Mouse (Mus musculus): Measurements from ENCODE around the gene Xpot. TPM values are rescaled to one million over a fixed set of nuclear protein-coding genes. Genes with fewer than 3 reads are reported as not detected.

Gene Xpot
- total and polyA plus RNA-seq, 3 experiments = 132 to 151 (median 140) TPM

- peaks cover 2 to 15% of the 10 kb centered on the region in 2 experiments for H3K36me3 ChIP-seq (replicated peaks in 1 of 2; ENCODE audit: control insufficient read depth in 1 of 2, insufficient read depth in 1 of 2, low read length in 1 of 2)
- no peak for TF ChIP-seq E2F4 (IDR thresholded peaks at IDR 0.05; ENCODE audit: insufficient replicate concordance, low read depth, low read length)
- no peak for TF ChIP-seq UBTF (IDR thresholded peaks at IDR 0.05; ENCODE audit: low read depth, low read length)
- no peak for TF ChIP-seq CTCF (conservative IDR thresholded peaks at IDR 0.05 in 1 of 2, IDR thresholded peaks at IDR 0.05 in 1 of 2; ENCODE audit: low read depth in 2 of 2, low read length in 2 of 2)
- TF ChIP-seq HCFC1 (IDR thresholded peaks at IDR 0.05; ENCODE audit: low read depth, low read length) = no peak
- no peak for TF ChIP-seq TBP (conservative IDR thresholded peaks at IDR 0.05; ENCODE audit: low read depth, low read length)
- TF ChIP-seq PAX5 (IDR thresholded peaks at IDR 0.05; ENCODE audit: low read length) = no peak
- no peak for TF ChIP-seq JUN (IDR thresholded peaks at IDR 0.05; ENCODE audit: insufficient read depth, low read depth, low read length)
- no peak for TF ChIP-seq RCOR1 (conservative IDR thresholded peaks at IDR 0.05; ENCODE audit: low read depth, low read length)
- H3K4me2 ChIP-seq (ENCODE audit: insufficient read depth, low read depth, poor library complexity, severe bottlenecking) = peak overlapping the region; percentile 75
- dilution Hi-C loops (cut with MboI; ENCODE audit: extremely low pct_ligation_motif_present, extremely low pct_unique_long_range_greater_than_20kb, low sequenced_read_pairs) (no loop called here), in situ Hi-C loops (cut with MboI; ENCODE audit: low pct_ligation_motif_present, low pct_unique_long_range_greater_than_20kb, low sequenced_read_pairs) (no loop called here)
- peak overlapping the region; percentile 80 for H3K9ac ChIP-seq (ENCODE audit: insufficient read depth, low read depth)
- no peaks in the 10 kb centered on the region for H3K27me3 ChIP-seq (replicated peaks)
- H3K79me2 ChIP-seq (replicated peaks; ENCODE audit: control insufficient read depth, extremely low read depth, insufficient read depth, poor library complexity, severe bottlenecking) = peaks cover 32% of the 10 kb centered on the region
- peaks cover 15 to 36% of the 10 kb centered on the region in 2 experiments for H3K4me1 ChIP-seq (ENCODE audit: control insufficient read depth in 1 of 2, insufficient read depth in 2 of 2)
- H3K4me3 ChIP-seq (replicated peaks in 1 of 3; ENCODE audit: low read depth in 2 of 3, low read length in 2 of 3, poor library complexity in 1 of 3) = peak overlapping the region; percentile 3 to 85 (median 40)
- no peak for DNase-seq (ENCODE audit: extremely low read depth)
- peak overlapping the region; percentile 4; the same call in 1 of the 2 replicates for H3K27ac ChIP-seq (ENCODE audit: insufficient read depth, low read depth)
- no peaks in the 10 kb centered on the region for H3K9me3 ChIP-seq (replicated peaks; ENCODE audit: low read length)
Measured at GRCm38 (mm10) chr10:121627216-121627852, 1.2 kb upstream of the Xpot start.

- dilution Hi-C loops (cut with MboI; ENCODE audit: extremely low pct_ligation_motif_present, extremely low pct_unique_long_range_greater_than_20kb, low sequenced_read_pairs) = no loop called here
- no peak for TF ChIP-seq SMC3 (IDR thresholded peaks at IDR 0.05; ENCODE audit: low read depth, low read length)
- no peak for TF ChIP-seq UBTF (IDR thresholded peaks at IDR 0.05; ENCODE audit: low read depth, low read length)
- no peak for TF ChIP-seq EP300 (IDR thresholded peaks at IDR 0.05; ENCODE audit: low read length)
- TF ChIP-seq ZNF384 (IDR thresholded peaks at IDR 0.05; ENCODE audit: low read depth, low read length) = peak; percentile 2; the same call in 1 of the 2 replicates
- peak; percentile 72; the same call in 1 of the 2 replicates for TF ChIP-seq MAX (IDR thresholded peaks at IDR 0.05; ENCODE audit: low read length)
- peak; percentile 18; the same call in 1 of the 2 replicates for TF ChIP-seq CHD1 (IDR thresholded peaks at IDR 0.05; ENCODE audit: low read depth, low read length)
- TF ChIP-seq POLR2A (IDR thresholded peaks at IDR 0.05; ENCODE audit: low read depth, low read length) = no peak
- 0 out of 2 replicates have a peak, but pooled peaks have one; percentile 27 for TF ChIP-seq TBP (conservative IDR thresholded peaks at IDR 0.05; ENCODE audit: low read depth, low read length)
- peak; percentile 21 for TF ChIP-seq SIN3A (IDR thresholded peaks at IDR 0.05; ENCODE audit: low read length)
- TF ChIP-seq USF1 (IDR thresholded peaks at IDR 0.05; ENCODE audit: low read depth, low read length) = no peak
- no peak for TF ChIP-seq USF2 (conservative IDR thresholded peaks at IDR 0.05; ENCODE audit: low read depth, low read length)
- TF ChIP-seq POLR2AphosphoS2 (IDR thresholded peaks at IDR 0.05; ENCODE audit: low read depth, low read length) = no peak
- no peak for TF ChIP-seq ETS1 (conservative IDR thresholded peaks at IDR 0.05; ENCODE audit: low read depth, low read length)
- no peak for TF ChIP-seq ELF1 (IDR thresholded peaks at IDR 0.05; ENCODE audit: low read depth, low read length)
- TF ChIP-seq RCOR1 (conservative IDR thresholded peaks at IDR 0.05; ENCODE audit: low read depth, low read length) = no peak
- TF ChIP-seq ZKSCAN1 (IDR thresholded peaks at IDR 0.05; ENCODE audit: borderline replicate concordance, low read depth, low read length) = no peak
- no peak for TF ChIP-seq NRF1 (IDR thresholded peaks at IDR 0.05; ENCODE audit: low read depth, low read length)
- TF ChIP-seq KAT2A (IDR thresholded peaks at IDR 0.05; ENCODE audit: insufficient replicate concordance, low read length) = no peak
- no peak for TF ChIP-seq JUND (conservative IDR thresholded peaks at IDR 0.05; ENCODE audit: low read depth, low read length)
- no peak for TF ChIP-seq TCF12 (IDR thresholded peaks at IDR 0.05; ENCODE audit: low read depth, low read length)
- no peak for TF ChIP-seq MEF2A (IDR thresholded peaks at IDR 0.05; ENCODE audit: borderline replicate concordance, low read depth, low read length)
- no peak for TF ChIP-seq MAFK (IDR thresholded peaks at IDR 0.05; ENCODE audit: insufficient replicate concordance, low read length)
- no peak for TF ChIP-seq ZC3H11A (IDR thresholded peaks at IDR 0.05; ENCODE audit: low read depth, low read length)
- TF ChIP-seq NELFE (IDR thresholded peaks at IDR 0.05; ENCODE audit: low read depth, low read length) = no peak
- no peak; the same call in none of the 2 replicates for TF ChIP-seq MYC (IDR thresholded peaks at IDR 0.05; ENCODE audit: low read depth, low read length)
Measured at GRCm38 (mm10) chr10:121625407-121626185, 536 bp downstream of the Xpot start.

More at GRCm38 (mm10) chr10:121625407-121626185, 536 bp downstream of the Xpot start:
- H3K4me1 ChIP-seq (ENCODE audit: control insufficient read depth in 1 of 2, insufficient read depth in 2 of 2) = peaks cover 15 to 36% of the 10 kb centered on the region in 2 experiments
- peak overlapping the region; percentile 93 for H3K4me2 ChIP-seq (ENCODE audit: insufficient read depth, low read depth, poor library complexity, severe bottlenecking)
- peaks cover 47% of the 10 kb centered on the region for H3K79me2 ChIP-seq (replicated peaks; ENCODE audit: control insufficient read depth, extremely low read depth, insufficient read depth, poor library complexity, severe bottlenecking)
- H3K27ac ChIP-seq (ENCODE audit: insufficient read depth, low read depth) = peak overlapping the region; percentile 91
- H3K9me3 ChIP-seq (replicated peaks; ENCODE audit: low read length) = no peaks in the 10 kb centered on the region
- in situ Hi-C loops (cut with MboI; ENCODE audit: low pct_ligation_motif_present, low pct_unique_long_range_greater_than_20kb, low sequenced_read_pairs) = no loop called here
- H3K4me3 ChIP-seq (replicated peaks in 1 of 3; ENCODE audit: low read depth in 2 of 3, low read length in 2 of 3, poor library complexity in 1 of 3) = peak overlapping the region; percentile 82 to 93 (median 85)
- H3K36me3 ChIP-seq (replicated peaks in 1 of 2; ENCODE audit: control insufficient read depth in 1 of 2, insufficient read depth in 1 of 2, low read length in 1 of 2) = peaks cover 13 to 32% of the 10 kb centered on the region in 2 experiments
- H3K9ac ChIP-seq (ENCODE audit: insufficient read depth, low read depth) = peak overlapping the region; percentile 98
- no peaks in the 10 kb centered on the region for H3K27me3 ChIP-seq (replicated peaks)
- DNase-seq (ENCODE audit: extremely low read depth) = peak; percentile 49
